Mouse (Mus musculus) G1E (cell line): Measurements from ENCODE around the gene Ddb1.

Experiments
- CTCF ChIP-seq: IDR thresholded peaks from 2 replicates; pipeline ENCODE4 v1.5.1; 2012; ENCODE audit warnings: low read depth, low read length, inconsistent platforms, mixed read lengths
- GATA1 ChIP-seq: IDR thresholded peaks from 2 replicates; pipeline ENCODE4 v1.6.1; 2012; ENCODE audit warnings: borderline replicate concordance, low read length, inconsistent platforms, mixed read lengths
- GATA2 ChIP-seq: IDR thresholded peaks from 2 replicates; pipeline ENCODE4 v1.6.1; 2012; ENCODE audit warnings: low read depth, low read length, inconsistent platforms, borderline replicate concordance
- TAL1 ChIP-seq: conservative IDR thresholded peaks from 2 replicates; pipeline ENCODE4 v1.6.1; 2012; ENCODE audit warnings: low read depth, low read length, inconsistent platforms, mixed read lengths

DNA sequence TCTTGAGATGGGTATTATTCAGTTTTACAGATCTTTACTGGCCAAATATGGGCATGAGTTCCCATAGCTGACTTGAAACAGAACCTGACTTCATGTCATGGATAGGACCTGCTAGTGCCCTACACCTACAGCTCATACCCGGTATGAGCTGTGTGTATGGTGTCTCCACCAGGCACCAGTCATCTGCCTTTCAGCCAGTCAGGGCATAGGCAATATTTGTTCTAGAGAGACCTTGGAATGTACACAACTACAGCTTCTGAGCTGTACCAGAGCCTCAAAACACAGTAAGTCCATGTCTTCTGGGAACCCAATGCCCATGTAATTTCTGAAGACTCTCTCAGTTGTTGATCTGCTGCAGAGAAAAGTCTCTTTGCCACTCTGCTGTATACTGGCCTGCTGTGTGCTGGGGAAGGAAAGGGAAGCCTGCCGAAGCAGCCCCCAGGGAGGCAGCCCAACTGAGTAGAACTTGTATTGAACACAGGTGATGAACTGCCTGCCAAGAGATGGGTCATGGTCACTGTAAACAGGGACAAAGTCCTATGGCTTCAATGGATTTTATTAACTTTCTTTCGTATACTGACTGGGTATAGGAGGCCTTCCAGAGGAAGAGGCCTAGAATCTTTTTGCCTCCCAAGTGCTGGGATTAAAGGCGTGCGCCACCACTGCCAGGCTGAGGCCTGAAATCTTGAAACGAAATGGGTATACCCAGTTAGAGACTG lies 13.3 kb upstream of the Ddb1 start:
- TF ChIP-seq GATA1 (no peak), CTCF (no peak), GATA2 (no peak), TAL1 (no peak)
